Mouse (Mus musculus) neural tube, embryonic 15.5 days (tissue): ENCODE measurements around the gene Rcsd1. TPM values are rescaled to one million over a fixed set of nuclear protein-coding genes. Genes with fewer than 3 reads are reported as not detected.

ENCODE experiments used
- ATAC-seq: fragments of 200-750 bp; cut with Nextera tagmentation; 2 replicates; pipeline ENCODE4 v1.8.0; 2017; ENCODE audit warnings: mild to moderate bottlenecking, moderate TSS enrichment, moderate library complexity; ENCODE audit not compliant: low FRiP score
- H3K27ac ChIP-seq: fragments of 300-500 bp; sonication (generic); replicated peaks from 2 replicates; pipeline ENCODE4 v1.5.1; 2015; ENCODE audit warnings: mild to moderate bottlenecking, inconsistent platforms
- H3K27me3 ChIP-seq: fragments of 300-500 bp; sonication (generic); replicated peaks from 2 replicates; pipeline ENCODE4 v1.6.1; 2015; ENCODE audit warnings: inconsistent platforms
- H3K36me3 ChIP-seq: fragments of 300-500 bp; sonication (generic); 2 replicates; pipeline ENCODE4 v1.6.1; 2015; ENCODE audit warnings: inconsistent platforms
- H3K4me1 ChIP-seq: fragments of 300-500 bp; sonication (generic); 2 replicates; pipeline ENCODE4 v1.6.1; 2015; ENCODE audit warnings: inconsistent platforms
- H3K4me2 ChIP-seq: fragments of 300-500 bp; sonication (generic); 2 replicates; pipeline ENCODE4 v1.6.1; 2015; ENCODE audit warnings: inconsistent platforms, mild to moderate bottlenecking, moderate library complexity
- H3K4me3 ChIP-seq: fragments of 300-500 bp; sonication (generic); replicated peaks from 2 replicates; pipeline ENCODE4 v1.5.1; 2015; ENCODE audit warnings: mild to moderate bottlenecking, inconsistent platforms
- H3K9ac ChIP-seq: fragments of 300-500 bp; sonication (generic); replicated peaks from 2 replicates; pipeline ENCODE4 v1.6.1; 2015; ENCODE audit warnings: mild to moderate bottlenecking, inconsistent platforms
- H3K9me3 ChIP-seq: fragments of 300-500 bp; sonication (generic); replicated peaks from 2 replicates; pipeline ENCODE4 v1.6.1; 2016; ENCODE audit warnings: inconsistent platforms
- WGBS: fragments of 180-500 bp; shearing (Covaris S2); methylation state at CpG from one replicate; pipeline ENCODE4 v1.1.7; 2015; ENCODE audit warnings: mixed read lengths; 5-methylcytosine and 5-hydroxymethylcytosine counted together
- polyA plus RNA-seq: library from polyadenylated mRNA; unstranded; fragments of >200 nt; fragmentation: Nextera tagmentation; extraction: Ambion mirVana; gene quantifications from 2 replicates; pipeline ENCODE4 v1.2.1, GENCODE M21; 2015

Gene Rcsd1
- polyA plus RNA-seq, 1 experiment from 2014 or later = 8.1 TPM

DNA sequence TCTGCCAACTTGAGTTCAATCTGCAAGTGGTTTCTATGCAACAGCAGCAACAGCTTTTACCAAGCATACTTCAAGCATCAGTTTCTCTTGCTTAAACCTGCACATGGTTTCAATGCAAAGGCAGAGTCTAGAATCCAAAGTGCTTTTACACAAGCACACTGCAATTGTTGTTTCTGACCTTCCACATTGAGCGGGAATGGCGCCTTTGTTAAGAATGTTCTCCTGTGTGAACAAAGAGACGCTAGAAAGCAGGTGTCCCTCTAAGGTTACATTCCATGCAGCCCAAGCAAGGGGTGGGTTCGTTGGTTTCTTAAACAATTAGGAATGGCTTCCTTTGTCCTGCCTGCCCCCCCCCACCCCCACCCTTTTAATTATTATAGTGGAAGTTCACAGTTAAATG lies 95.6 kb downstream of the Rcsd1 start:
- Histone ChIP-seq H3K27ac (no peak overlapping the region), H3K9me3 (no peaks in the 10 kb centered on the region)

DNA sequence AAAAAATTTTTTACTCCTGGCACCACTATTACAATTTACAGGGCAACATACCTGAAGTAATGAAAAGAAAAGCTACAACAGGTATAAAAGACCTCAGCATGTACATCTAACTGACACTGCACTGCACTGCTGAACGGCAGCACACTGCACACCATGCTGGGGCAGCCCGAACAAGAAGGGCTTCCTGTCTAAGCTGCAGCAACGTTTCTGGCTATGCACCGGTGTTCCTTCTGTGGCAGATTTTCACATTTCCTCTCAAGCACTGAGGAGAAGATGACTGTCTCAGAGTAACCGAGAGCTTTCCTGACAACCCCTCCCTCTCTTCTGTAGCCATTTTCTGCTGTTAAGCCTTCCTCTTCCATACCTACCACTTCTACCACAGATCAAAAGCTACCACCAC lies 96.8 kb downstream of the Rcsd1 start:
- Histone ChIP-seq H3K4me2 (no peak overlapping the region), H3K4me1 (peaks cover 35% of the 10 kb centered on the region), H3K9ac (no peak overlapping the region), H3K27me3 (no peaks in the 10 kb centered on the region), H3K4me3 (no peak overlapping the region), H3K27ac (no peak overlapping the region), H3K36me3 (peaks cover 12% of the 10 kb centered on the region), H3K9me3 (no peaks in the 10 kb centered on the region)
- no peak for ATAC-seq
- WGBS = 81% methylated on average over 5 of the region's 5 CpGs

More for the DNA sequence above, 95.6 kb downstream of the Rcsd1 start:
- ATAC-seq = no peak
- H3K36me3 ChIP-seq = peaks cover 12% of the 10 kb centered on the region
- 71% methylated on average over 4 of the region's 4 CpGs for WGBS
- no peak overlapping the region for H3K9ac ChIP-seq
- no peaks in the 10 kb centered on the region for H3K27me3 ChIP-seq
- no peak overlapping the region for H3K4me2 ChIP-seq
- H3K4me1 ChIP-seq = peaks cover 44% of the 10 kb centered on the region
- no peak overlapping the region for H3K4me3 ChIP-seq

DNA sequence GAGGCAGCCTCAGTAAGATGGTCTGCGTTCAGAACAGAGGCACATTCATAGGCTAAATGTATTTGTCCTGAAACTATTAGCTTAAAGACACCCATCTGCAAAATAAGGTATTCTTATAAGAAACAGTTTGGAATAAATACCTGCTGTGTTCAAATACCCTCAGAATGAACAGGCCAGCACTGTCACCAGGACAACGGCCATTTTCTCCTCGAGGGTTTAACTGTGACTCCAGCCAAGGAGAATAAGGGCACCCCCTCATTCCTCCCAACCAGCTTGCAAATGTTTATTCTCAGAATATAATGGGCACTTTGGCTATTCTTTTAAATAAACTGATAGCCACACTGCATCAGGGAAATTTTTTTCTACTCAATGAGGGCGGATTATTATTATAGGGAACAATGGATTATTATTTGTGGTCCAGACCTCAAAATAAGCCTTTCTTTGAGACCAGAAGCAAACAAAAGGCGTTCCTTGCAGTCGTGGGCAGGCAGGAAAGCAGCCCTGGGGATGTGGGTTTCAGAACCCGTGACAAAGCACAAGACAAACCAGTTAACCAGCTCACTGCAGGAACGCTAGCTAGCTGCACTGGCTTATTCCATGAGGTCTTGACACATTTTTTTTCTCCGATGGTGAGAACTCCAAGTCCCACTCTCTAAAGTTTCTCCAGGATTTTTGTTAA lies 99.1 kb downstream of the Rcsd1 start:
- H3K36me3 ChIP-seq = peaks cover 21% of the 10 kb centered on the region
- no peaks in the 10 kb centered on the region for H3K9me3 ChIP-seq
- no peak overlapping the region for H3K9ac ChIP-seq
- H3K27ac ChIP-seq = peak overlapping the region; percentile 67
- peaks cover 19% of the 10 kb centered on the region for H3K4me1 ChIP-seq
- peak; percentile 39; the same call in 1 of the 2 replicates for ATAC-seq
- no peak overlapping the region for H3K4me3 ChIP-seq
- no peaks in the 10 kb centered on the region for H3K27me3 ChIP-seq
- WGBS = 31% methylated on average over 9 of the region's 9 CpGs
- no peak overlapping the region for H3K4me2 ChIP-seq

DNA sequence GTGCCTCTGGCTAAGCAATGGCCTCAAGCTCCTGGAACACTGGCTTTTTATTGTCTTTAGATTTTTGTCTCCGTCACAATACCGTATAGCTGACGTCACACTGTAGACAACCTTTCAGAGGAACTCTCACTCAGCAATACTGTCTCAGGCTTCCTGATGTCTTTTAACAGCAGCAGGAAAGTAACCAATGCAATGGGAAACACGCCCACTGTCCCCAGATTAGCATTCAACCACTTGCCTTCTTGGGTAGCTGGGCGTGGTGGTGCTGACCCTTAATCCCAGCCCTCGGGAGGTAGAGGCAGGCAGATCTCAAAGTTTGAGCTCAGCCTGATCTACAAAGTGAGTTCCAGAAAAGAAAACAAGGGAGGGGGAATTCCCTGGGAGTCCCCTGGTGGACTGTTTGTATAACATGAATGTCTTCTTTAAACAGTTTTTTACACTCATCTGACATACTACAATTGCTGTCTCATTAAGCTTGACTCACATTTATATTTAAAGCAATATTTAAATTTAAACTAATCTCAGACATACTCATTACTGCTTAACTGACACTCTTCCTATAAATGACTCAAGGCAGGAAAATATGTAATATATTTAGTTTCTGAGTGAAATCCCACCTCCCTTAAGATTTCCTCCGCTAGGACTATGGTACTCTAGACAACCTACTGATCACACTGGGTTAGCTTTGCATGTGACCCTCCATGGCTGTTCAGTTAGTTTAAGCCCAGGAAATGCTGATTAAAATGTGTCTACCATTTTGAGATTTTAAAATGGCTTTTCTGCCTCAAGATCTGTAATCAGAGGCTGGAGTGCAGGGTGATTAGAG lies 99.8 kb downstream of the Rcsd1 start:
- peaks cover 19% of the 10 kb centered on the region for H3K4me1 ChIP-seq
- no peaks in the 10 kb centered on the region for H3K27me3 ChIP-seq
- no peak overlapping the region for H3K4me3 ChIP-seq
- H3K4me2 ChIP-seq = no peak overlapping the region
- WGBS = 56% methylated on average over 7 of the region's 7 CpGs
- no peak overlapping the region for H3K9ac ChIP-seq
- peaks cover 20% of the 10 kb centered on the region for H3K36me3 ChIP-seq
- no peaks in the 10 kb centered on the region for H3K9me3 ChIP-seq
- peak overlapping the region; percentile 67; the same call in 1 of the 2 replicates for H3K27ac ChIP-seq
- ATAC-seq = 0 out of 2 replicates have a peak, but pooled peaks have one; percentile 5

DNA sequence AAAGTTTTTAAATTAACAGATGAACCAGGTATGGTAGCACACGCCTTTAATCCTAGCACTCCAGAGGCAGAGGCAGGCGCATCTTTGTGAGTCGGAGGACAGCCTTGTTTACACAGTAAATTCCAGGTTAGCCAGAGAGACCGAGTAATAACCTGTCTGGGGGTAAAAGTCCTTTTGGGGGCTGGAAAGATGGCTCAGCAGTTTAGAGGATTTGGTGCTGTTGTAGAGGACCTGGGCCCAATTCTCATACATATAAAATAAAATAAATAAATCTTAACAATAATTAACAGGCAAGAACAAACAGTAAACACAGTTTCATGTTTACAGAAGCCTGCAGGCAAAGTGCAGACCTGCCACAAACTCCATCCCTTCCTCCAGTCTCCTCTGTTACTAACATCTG lies 100.7 kb downstream of the Rcsd1 start:
- H3K27ac ChIP-seq = no peak overlapping the region
- H3K4me1 ChIP-seq = peaks cover 19% of the 10 kb centered on the region
- H3K9me3 ChIP-seq = no peaks in the 10 kb centered on the region
- H3K9ac ChIP-seq = no peak overlapping the region
- peaks cover 25% of the 10 kb centered on the region for H3K36me3 ChIP-seq
- ATAC-seq = no peak
- WGBS = 87% methylated on average over 4 of the region's 4 CpGs
- no peak overlapping the region for H3K4me3 ChIP-seq
- no peaks in the 10 kb centered on the region for H3K27me3 ChIP-seq
- no peak overlapping the region for H3K4me2 ChIP-seq

DNA sequence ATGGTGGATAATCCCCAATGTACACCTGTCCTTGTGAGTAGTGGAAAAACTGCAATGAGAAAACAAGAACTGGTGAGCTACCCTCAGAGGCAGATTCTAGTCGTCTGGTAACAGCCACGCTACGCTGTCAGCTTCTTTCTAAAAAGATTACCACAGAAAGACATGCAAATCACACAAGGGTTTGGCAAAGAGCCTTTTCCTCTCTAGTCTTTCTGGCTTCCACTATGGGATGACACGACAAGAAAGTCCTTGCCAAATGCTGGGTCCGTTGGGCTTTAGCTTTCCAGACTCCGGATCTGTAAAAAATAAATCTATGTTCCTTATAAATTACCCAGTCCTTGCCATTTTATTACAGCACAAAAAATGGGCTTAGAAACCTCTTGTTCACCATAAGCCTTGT lies 103.8 kb downstream of the Rcsd1 start:
- no peak for ATAC-seq
- Histone ChIP-seq H3K36me3 (peaks cover 45% of the 10 kb centered on the region), H3K4me3 (no peak overlapping the region), H3K27me3 (no peaks in the 10 kb centered on the region), H3K9me3 (no peaks in the 10 kb centered on the region), H3K4me1 (peaks cover 13% of the 10 kb centered on the region), H3K27ac (no peak overlapping the region), H3K9ac (no peak overlapping the region), H3K4me2 (no peak overlapping the region)
- WGBS = 77% methylated on average over 6 of the region's 6 CpGs

DNA sequence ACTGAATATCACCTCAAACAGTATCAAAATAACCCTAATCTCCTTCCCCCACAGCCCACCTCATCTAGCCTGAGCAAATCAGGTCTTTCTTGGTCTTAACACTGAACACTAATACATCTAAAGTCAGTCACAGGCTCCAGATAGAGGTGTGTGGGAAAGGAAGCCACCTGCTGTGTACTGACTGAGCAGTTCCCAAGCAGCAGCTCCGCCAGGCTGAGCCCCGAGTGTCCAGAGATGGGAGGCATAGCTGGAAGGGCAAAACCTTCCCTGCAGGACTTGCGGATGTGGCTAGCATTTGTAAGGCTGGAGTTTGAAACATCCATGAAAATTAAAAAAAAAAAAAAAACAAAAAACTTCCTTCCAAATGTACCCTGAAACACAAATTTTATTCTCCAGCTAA lies 104.4 kb downstream of the Rcsd1 start:
- no peak for ATAC-seq
- H3K9me3 ChIP-seq = no peaks in the 10 kb centered on the region
- H3K4me2 ChIP-seq = no peak overlapping the region
- peaks cover 7% of the 10 kb centered on the region for H3K4me1 ChIP-seq
- peaks cover 45% of the 10 kb centered on the region for H3K36me3 ChIP-seq
- no peaks in the 10 kb centered on the region for H3K27me3 ChIP-seq
- no peak overlapping the region for H3K4me3 ChIP-seq
- no peak overlapping the region for H3K27ac ChIP-seq
- no peak overlapping the region for H3K9ac ChIP-seq
- WGBS = 90% methylated on average over 3 of the region's 3 CpGs

DNA sequence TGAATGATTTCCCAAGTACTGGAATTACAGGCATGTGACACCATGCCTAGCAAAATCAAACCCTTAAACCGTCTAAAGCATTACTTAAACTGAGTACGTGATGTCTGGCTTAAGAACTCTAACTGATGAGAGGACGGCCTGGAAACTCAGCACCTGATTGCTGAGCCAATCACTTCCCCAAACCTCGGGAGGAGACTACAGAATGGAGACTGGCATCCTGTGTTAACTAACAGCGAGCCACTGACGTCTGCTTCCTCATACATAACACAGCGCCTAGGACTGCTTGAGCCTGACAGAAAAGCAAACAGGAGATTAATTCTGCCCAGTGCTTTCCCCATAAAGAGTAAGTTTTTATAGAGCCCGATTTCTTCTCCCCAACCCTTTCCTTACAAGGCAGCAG lies 105.4 kb downstream of the Rcsd1 start:
- WGBS = 89% methylated on average over 8 of the region's 8 CpGs
- H3K27ac ChIP-seq = no peak overlapping the region
- H3K4me2 ChIP-seq = no peak overlapping the region
- H3K9ac ChIP-seq = no peak overlapping the region
- H3K4me3 ChIP-seq = no peak overlapping the region
- peaks cover 45% of the 10 kb centered on the region for H3K36me3 ChIP-seq
- H3K9me3 ChIP-seq = no peaks in the 10 kb centered on the region
- ATAC-seq = no peak
- H3K4me1 ChIP-seq = no peaks in the 10 kb centered on the region
- H3K27me3 ChIP-seq = no peaks in the 10 kb centered on the region

DNA sequence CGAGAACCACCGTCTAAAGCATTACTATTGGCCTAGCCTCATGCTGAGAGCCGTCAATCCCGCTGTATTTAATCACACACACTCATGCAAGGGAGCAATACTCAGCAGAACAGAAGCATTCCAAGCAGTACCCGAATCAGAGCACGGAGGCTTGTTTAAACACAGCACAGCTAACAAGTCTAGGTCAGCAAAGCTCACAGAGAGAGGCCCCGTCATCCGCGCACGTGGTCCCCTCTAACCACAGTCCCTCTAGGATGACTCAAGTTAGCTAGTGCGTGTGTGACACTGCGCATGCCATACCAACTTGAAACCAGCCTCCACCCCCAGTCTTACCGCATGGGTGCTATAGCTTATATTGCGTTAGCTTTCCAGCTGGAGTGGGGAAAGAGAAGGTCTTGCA lies 106.3 kb downstream of the Rcsd1 start:
- H3K4me3 ChIP-seq = no peak overlapping the region
- H3K36me3 ChIP-seq = peaks cover 45% of the 10 kb centered on the region
- no peaks in the 10 kb centered on the region for H3K27me3 ChIP-seq
- 86% methylated on average over 14 of the region's 14 CpGs for WGBS
- H3K9ac ChIP-seq = no peak overlapping the region
- H3K9me3 ChIP-seq = no peaks in the 10 kb centered on the region
- no peak for ATAC-seq
- no peak overlapping the region for H3K4me2 ChIP-seq
- H3K27ac ChIP-seq = no peak overlapping the region
- H3K4me1 ChIP-seq = no peaks in the 10 kb centered on the region

DNA sequence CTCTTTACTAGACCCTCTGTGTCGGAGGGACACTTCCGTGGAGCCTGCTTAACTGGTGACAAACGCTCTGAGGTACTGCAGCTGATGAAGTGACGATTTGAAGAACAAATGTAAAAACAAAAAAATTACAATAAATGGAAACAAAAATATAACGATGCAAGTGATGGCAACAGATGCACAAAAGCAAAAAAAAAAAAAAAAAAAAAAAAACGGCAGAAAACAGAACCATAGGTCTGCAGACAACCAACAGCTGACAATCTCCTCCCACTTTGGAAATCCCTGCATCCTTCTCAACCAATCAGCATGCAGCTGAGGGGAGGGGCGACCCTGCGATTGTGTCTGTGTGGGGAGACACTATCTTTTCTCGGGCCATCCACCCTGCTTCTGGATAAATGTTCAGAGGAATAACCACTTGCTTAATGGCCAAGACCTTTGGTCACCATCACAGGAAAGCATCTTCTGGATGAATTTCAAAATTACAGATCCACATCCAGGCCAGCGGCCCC lies 107.7 kb downstream of the Rcsd1 start:
- ATAC-seq = no peak
- Histone ChIP-seq H3K27me3 (no peaks in the 10 kb centered on the region), H3K9ac (no peak overlapping the region), H3K4me3 (no peak overlapping the region), H3K4me2 (no peak overlapping the region), H3K4me1 (no peaks in the 10 kb centered on the region), H3K9me3 (no peaks in the 10 kb centered on the region), H3K27ac (no peak overlapping the region), H3K36me3 (peaks cover 39% of the 10 kb centered on the region)
- WGBS = 86% methylated on average over 9 of the region's 10 CpGs
